Mouse (Mus musculus): ENCODE results near the gene Cryzl1. TPM values are rescaled to one million over a fixed set of nuclear protein-coding genes. Genes with fewer than 3 reads are reported as not detected.
A peak's percentile ranks its signal among the peaks of the same experiment; 100 is the strongest.

Cryzl1 gene
- polyA plus RNA-seq, 1 experiment from 2014 or later, result 40.9 TPM

GRCm38 (mm10) chr16:91680656-91681055 lies 48.1 kb downstream of the Cryzl1 start:
- no peaks in the 10 kb centered on the region for H3K27me3 ChIP-seq (replicated peaks)
- no peak overlapping the region for H3K27ac ChIP-seq
- H3K4me2 ChIP-seq, result no peak overlapping the region
- H3K9ac ChIP-seq, result no peak overlapping the region
- 77% methylated on average over 5 of the region's 5 CpGs for WGBS (ENCODE audit: insufficient replicate concordance)
- no peak for ATAC-seq
- H3K9me3 ChIP-seq (replicated peaks), result no peaks in the 10 kb centered on the region
- peaks cover 5% of the 10 kb centered on the region for H3K4me1 ChIP-seq
- H3K36me3 ChIP-seq, result peaks cover 99% of the 10 kb centered on the region
- H3K4me3 ChIP-seq, result no peak overlapping the region

GRCm38 (mm10) chr16:91678147-91678911 lies 50.4 kb downstream of the Cryzl1 start:
- WGBS (ENCODE audit: insufficient replicate concordance), result 84% methylated on average over 5 of the region's 5 CpGs
- no peak overlapping the region for H3K9ac ChIP-seq
- peaks cover 98% of the 10 kb centered on the region for H3K36me3 ChIP-seq
- no peak overlapping the region for H3K4me3 ChIP-seq
- no peak overlapping the region for H3K27ac ChIP-seq
- H3K9me3 ChIP-seq (replicated peaks), result no peaks in the 10 kb centered on the region
- H3K4me2 ChIP-seq, result no peak overlapping the region
- peak; percentile 62; the same call in 1 of the 2 replicates for ATAC-seq
- H3K27me3 ChIP-seq (replicated peaks), result no peaks in the 10 kb centered on the region
- no peaks in the 10 kb centered on the region for H3K4me1 ChIP-seq

GRCm38 (mm10) chr16:91674500-91674899 lies 54.3 kb downstream of the Cryzl1 start:
- Histone ChIP-seq H3K4me1 (no peaks in the 10 kb centered on the region), H3K4me3 (no peak overlapping the region), H3K27ac (no peak overlapping the region), H3K36me3 (peaks cover 98% of the 10 kb centered on the region), H3K9me3 (replicated peaks) (no peaks in the 10 kb centered on the region), H3K9ac (no peak overlapping the region), H3K27me3 (replicated peaks) (no peaks in the 10 kb centered on the region), H3K4me2 (no peak overlapping the region)
- 87% methylated on average over 4 of the region's 4 CpGs for WGBS (ENCODE audit: insufficient replicate concordance)
- ATAC-seq, result no peak

- Histone ChIP-seq H3K4me3 (no peak overlapping the region), H3K4me2 (no peak overlapping the region), H3K27me3 (replicated peaks) (no peaks in the 10 kb centered on the region), H3K36me3 (peaks cover 95% of the 10 kb centered on the region), H3K27ac (no peak overlapping the region), H3K9ac (no peak overlapping the region), H3K9me3 (replicated peaks) (peaks cover 13% of the 10 kb centered on the region; the same call in 1 of the 2 replicates), H3K4me1 (no peaks in the 10 kb centered on the region)
- WGBS (ENCODE audit: insufficient replicate concordance), result 89% methylated on average over 3 of the region's 3 CpGs
- ATAC-seq, result no peak
These were observed 65.0 kb downstream of the Cryzl1 start for GRCm38 (mm10) chr16:91663795-91664194.

GRCm38 (mm10) chr16:91662336-91662735 lies 66.4 kb downstream of the Cryzl1 start:
- WGBS (ENCODE audit: insufficient replicate concordance), result 94% methylated on average over 16 of the region's 16 CpGs
- no peak overlapping the region for H3K9ac ChIP-seq
- H3K9me3 ChIP-seq (replicated peaks), result peaks cover 21% of the 10 kb centered on the region; the same call in 1 of the 2 replicates
- no peak overlapping the region for H3K27ac ChIP-seq
- no peak overlapping the region for H3K4me2 ChIP-seq
- ATAC-seq, result no peak
- no peak overlapping the region for H3K4me3 ChIP-seq
- H3K27me3 ChIP-seq (replicated peaks), result no peaks in the 10 kb centered on the region
- H3K4me1 ChIP-seq, result no peaks in the 10 kb centered on the region
- H3K36me3 ChIP-seq, result peaks cover 99% of the 10 kb centered on the region

- H3K36me3 ChIP-seq, result peaks cover 99% of the 10 kb centered on the region
- peaks cover 21% of the 10 kb centered on the region; the same call in 1 of the 2 replicates for H3K9me3 ChIP-seq (replicated peaks)
- no peak for ATAC-seq
- H3K4me1 ChIP-seq, result no peaks in the 10 kb centered on the region
- H3K9ac ChIP-seq, result no peak overlapping the region
- H3K4me3 ChIP-seq, result no peak overlapping the region
- 74% methylated on average over 1 of the region's 1 CpGs for WGBS (ENCODE audit: insufficient replicate concordance)
- no peak overlapping the region for H3K4me2 ChIP-seq
- no peak overlapping the region for H3K27ac ChIP-seq
- no peaks in the 10 kb centered on the region for H3K27me3 ChIP-seq (replicated peaks)
These were observed 67.4 kb downstream of the Cryzl1 start for GRCm38 (mm10) chr16:91661397-91661796.

- no peaks in the 10 kb centered on the region for H3K4me1 ChIP-seq
- H3K4me2 ChIP-seq, result no peak overlapping the region
- 94% methylated on average over 20 of the region's 20 CpGs for WGBS (ENCODE audit: insufficient replicate concordance)
- no peak for ATAC-seq
- H3K36me3 ChIP-seq, result peaks cover 99% of the 10 kb centered on the region
- H3K4me3 ChIP-seq, result no peak overlapping the region
- H3K9ac ChIP-seq, result no peak overlapping the region
- H3K9me3 ChIP-seq (replicated peaks), result peaks cover 21% of the 10 kb centered on the region; the same call in 1 of the 2 replicates
- no peak overlapping the region for H3K27ac ChIP-seq
- H3K27me3 ChIP-seq (replicated peaks), result no peaks in the 10 kb centered on the region
These were observed 69.0 kb downstream of the Cryzl1 start for GRCm38 (mm10) chr16:91659798-91660197.

GRCm38 (mm10) chr16:91658471-91658870 lies 70.3 kb downstream of the Cryzl1 start:
- ATAC-seq, result no peak
- peaks cover 21% of the 10 kb centered on the region; the same call in 1 of the 2 replicates for H3K9me3 ChIP-seq (replicated peaks)
- H3K36me3 ChIP-seq, result peaks cover 99% of the 10 kb centered on the region
- 92% methylated on average over 5 of the region's 5 CpGs for WGBS (ENCODE audit: insufficient replicate concordance)
- no peak overlapping the region for H3K9ac ChIP-seq
- no peaks in the 10 kb centered on the region for H3K4me1 ChIP-seq
- H3K4me2 ChIP-seq, result no peak overlapping the region
- H3K27me3 ChIP-seq (replicated peaks), result no peaks in the 10 kb centered on the region
- no peak overlapping the region for H3K27ac ChIP-seq
- no peak overlapping the region for H3K4me3 ChIP-seq

GRCm38 (mm10) chr16:91657285-91657684 lies 71.5 kb downstream of the Cryzl1 start:
- ATAC-seq, result peak; percentile 36; the same call in 1 of the 2 replicates
- no peak overlapping the region for H3K27ac ChIP-seq
- peaks cover 4% of the 10 kb centered on the region; the same call in 1 of the 2 replicates for H3K4me1 ChIP-seq
- peaks cover 95% of the 10 kb centered on the region for H3K36me3 ChIP-seq
- no peak overlapping the region for H3K4me3 ChIP-seq
- H3K9ac ChIP-seq, result no peak overlapping the region
- 96% methylated on average over 17 of the region's 17 CpGs for WGBS (ENCODE audit: insufficient replicate concordance)
- peaks cover 21% of the 10 kb centered on the region; the same call in 1 of the 2 replicates for H3K9me3 ChIP-seq (replicated peaks)
- no peaks in the 10 kb centered on the region for H3K27me3 ChIP-seq (replicated peaks)
- no peak overlapping the region for H3K4me2 ChIP-seq

GRCm38 (mm10) chr16:91655285-91655684 lies 73.5 kb downstream of the Cryzl1 start:
- peaks cover 93% of the 10 kb centered on the region for H3K36me3 ChIP-seq

GRCm38 (mm10) chr16:91652191-91652590 lies 76.6 kb downstream of the Cryzl1 start:
- 96% methylated on average over 3 of the region's 3 CpGs for WGBS (ENCODE audit: insufficient replicate concordance)
- Histone ChIP-seq H3K9me3 (replicated peaks) (no peaks in the 10 kb centered on the region), H3K9ac (no peak overlapping the region), H3K4me2 (no peak overlapping the region), H3K4me1 (peaks cover 22% of the 10 kb centered on the region), H3K27ac (no peak overlapping the region), H3K27me3 (replicated peaks) (no peaks in the 10 kb centered on the region), H3K36me3 (peaks cover 64% of the 10 kb centered on the region), H3K4me3 (no peak overlapping the region)
- no peak for ATAC-seq

More at GRCm38 (mm10) chr16:91655285-91655684, 73.5 kb downstream of the Cryzl1 start:
- no peak overlapping the region for H3K27ac ChIP-seq
- no peaks in the 10 kb centered on the region for H3K27me3 ChIP-seq (replicated peaks)
- H3K4me3 ChIP-seq, result no peak overlapping the region
- WGBS (ENCODE audit: insufficient replicate concordance), result 92% methylated on average over 9 of the region's 9 CpGs
- no peak overlapping the region for H3K4me2 ChIP-seq
- peaks cover 14% of the 10 kb centered on the region for H3K4me1 ChIP-seq
- H3K9ac ChIP-seq, result no peak overlapping the region
- ATAC-seq, result no peak
- peaks cover 21% of the 10 kb centered on the region; the same call in 1 of the 2 replicates for H3K9me3 ChIP-seq (replicated peaks)

- Histone ChIP-seq H3K9me3 (replicated peaks) (no peaks in the 10 kb centered on the region), H3K9ac (0 out of 2 replicates have a peak overlapping the region, but pooled peaks have one; percentile 41), H3K4me3 (no peak overlapping the region), H3K4me2 (peak overlapping the region; percentile 44), H3K4me1 (peaks cover 31% of the 10 kb centered on the region), H3K27me3 (replicated peaks) (no peaks in the 10 kb centered on the region), H3K36me3 (peaks cover 42% of the 10 kb centered on the region), H3K27ac (no peak overlapping the region)
- ATAC-seq, result no peak
These were observed 79.0 kb downstream of the Cryzl1 start for GRCm38 (mm10) chr16:91649781-91650180.

All from liver, embryonic 12.5 days (tissue).